Mouse (Mus musculus) megakaryocyte, embryonic 14.5 days (primary cell): ENCODE results near the gene Efcab7. TPM values are rescaled to one million over a fixed set of nuclear protein-coding genes. Genes with fewer than 3 reads are reported as not detected.

Experiments used
- H3K27me3 ChIP-seq: replicated peaks from 2 replicates; pipeline ENCODE3; 2012; ENCODE audit warnings: inconsistent platforms
- H3K36me3 ChIP-seq: replicated peaks from 2 replicates; pipeline ENCODE3; 2012; ENCODE audit warnings: low read length, inconsistent platforms, mixed read lengths
- H3K4me1 ChIP-seq: 2 replicates; pipeline ENCODE4 v1.6.1; 2012; ENCODE audit warnings: inconsistent platforms
- H3K4me3 ChIP-seq: replicated peaks from 2 replicates; pipeline ENCODE3; 2012; ENCODE audit warnings: moderate library complexity, mild to moderate bottlenecking, inconsistent platforms
- H3K9me3 ChIP-seq: 2 replicates; pipeline ENCODE4 v1.6.1; 2012; ENCODE audit warnings: inconsistent platforms
- FLI1 ChIP-seq: IDR thresholded peaks from 2 replicates; pipeline ENCODE4 v1.6.1; 2012; ENCODE audit warnings: low read length, inconsistent platforms, mixed read lengths
- GATA1 ChIP-seq: IDR thresholded peaks from 3 replicates; pipeline ENCODE4 v1.6.1; 2012; ENCODE audit warnings: mixed read lengths, low read length, inconsistent platforms, borderline replicate concordance
- polyA plus RNA-seq: library from polyadenylated mRNA; stranded (reverse); fragments of >175 nt; gene quantifications from 2 replicates; pipeline ENCODE4 v1.2.3, GENCODE M21; 2012; ENCODE audit warnings: low replicate concordance; ENCODE audit not compliant: insufficient read depth

Gene Efcab7
- polyA plus RNA-seq, 1 experiment: 0.47 TPM

DNA sequence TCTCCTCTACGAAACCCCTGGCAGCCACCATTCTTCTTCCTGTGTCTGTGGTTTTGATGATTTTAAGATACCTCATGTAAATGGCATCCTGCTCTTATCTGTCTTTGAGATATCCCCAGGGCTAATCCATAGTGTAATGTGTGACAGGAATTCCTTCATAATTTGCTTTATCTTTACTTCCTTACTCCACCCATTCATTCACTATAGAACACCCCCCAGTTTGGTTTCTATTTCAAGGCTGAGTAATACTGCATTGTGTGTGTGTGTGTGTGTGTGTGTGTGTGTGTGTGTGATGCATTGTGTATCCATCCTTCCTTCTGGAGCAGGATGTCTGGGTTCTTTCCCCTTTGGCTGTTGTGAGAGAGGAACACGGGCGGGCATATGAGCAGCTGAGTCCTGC lies 130.3 kb downstream of the Efcab7 start:
- Histone ChIP-seq H3K27me3 (no peaks in the 10 kb centered on the region), H3K4me1 (peaks cover 71% of the 10 kb centered on the region), H3K36me3 (peaks cover 57% of the 10 kb centered on the region), H3K4me3 (no peak overlapping the region), H3K9me3 (no peaks in the 10 kb centered on the region)
- TF ChIP-seq FLI1: no peak
- TF ChIP-seq GATA1: no peak

Other genes starting within 250 kb of the Efcab7 start
- not detected in 2 replicates for gene Foxd3, start 172.9 kb upstream of the Efcab7 start, polyA plus RNA-seq
- not detected in 2 replicates for gene Alg6, start 113.5 kb upstream of the Efcab7 start, polyA plus RNA-seq
- 20.2 and 35.7 TPM in 2 replicates for gene Pgm1, start 100.2 kb downstream of the Efcab7 start, polyA plus RNA-seq
- gene Itgb3bp, start 100.6 kb downstream of the Efcab7 start, polyA plus RNA-seq: 1.1 TPM in 1 of 2 replicates, not detected in the other